Mouse (Mus musculus): ENCODE measurements around the gene F2. TPM values are rescaled to one million over a fixed set of nuclear protein-coding genes. Genes with fewer than 3 reads are reported as not detected.

Gene F2
- total RNA-seq (2021): under 1 TPM in 1 of 2 experiments, not detected in 1; 0.83 TPM
- long read RNA-seq, experiment 1: 0 reads
- long read RNA-seq, experiment 2: 0 reads

- no peak for DNase-seq (ENCODE audit: low spot score)
Measured at GRCm38 (mm10) chr2:91636229-91636628, at the start of gene F2. F2 (minus strand) TSS chr2:91636414.

- DNase-seq (ENCODE audit: low spot score): no peak
Measured at GRCm38 (mm10) chr2:91683919-91684318, 47.7 kb upstream of the F2 start.

- DNase-seq (ENCODE audit: low spot score): peak; percentile 59
Measured at GRCm38 (mm10) chr2:91682850-91683249, 46.6 kb upstream of the F2 start.

DNA sequence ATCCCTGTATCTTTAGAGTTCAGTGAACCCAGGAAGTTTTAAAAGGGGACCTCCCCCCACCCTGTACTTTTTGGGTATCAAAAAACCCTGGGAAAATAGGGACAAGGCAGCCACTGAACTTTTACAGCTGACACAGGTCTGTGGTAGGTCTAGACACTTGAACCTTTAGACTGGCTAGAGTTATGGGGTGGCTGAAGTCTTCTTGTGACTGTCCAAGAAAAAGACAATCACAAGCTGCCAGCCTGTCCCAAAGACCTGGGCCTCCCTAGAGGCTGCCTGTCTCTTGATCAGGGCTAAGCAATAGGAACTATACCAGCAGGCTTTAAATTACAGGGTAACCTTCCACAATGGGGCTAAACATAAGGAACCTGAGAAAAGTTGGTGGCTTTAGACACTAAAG is 40.7 kb upstream of the F2 start:
- DNase-seq (ENCODE audit: low spot score): no peak

- no peak for DNase-seq (ENCODE audit: low spot score)
Measured at GRCm38 (mm10) chr2:91676420-91676819, 40.2 kb upstream of the F2 start.

DNA sequence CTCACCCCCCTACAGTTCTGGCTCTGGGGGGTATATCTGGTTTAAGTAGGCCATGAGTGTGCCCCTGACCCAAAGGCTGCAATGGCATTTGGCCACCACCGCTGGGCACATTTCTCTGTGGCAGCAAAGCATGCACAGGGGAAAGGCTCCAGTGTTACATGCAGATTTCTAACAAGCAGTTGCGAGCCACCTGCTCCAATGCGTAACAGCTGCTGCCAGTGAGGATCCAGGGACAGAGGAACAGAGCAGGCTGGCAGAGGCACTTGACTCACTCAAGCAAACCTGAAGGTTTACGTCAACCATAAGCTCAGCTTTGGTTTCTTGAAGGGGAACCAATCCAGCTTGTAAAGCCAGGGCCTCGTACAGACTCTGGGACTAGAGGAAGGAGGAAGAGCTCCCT is 38.7 kb upstream of the F2 start:
- no peak for DNase-seq (ENCODE audit: low spot score)

DNA sequence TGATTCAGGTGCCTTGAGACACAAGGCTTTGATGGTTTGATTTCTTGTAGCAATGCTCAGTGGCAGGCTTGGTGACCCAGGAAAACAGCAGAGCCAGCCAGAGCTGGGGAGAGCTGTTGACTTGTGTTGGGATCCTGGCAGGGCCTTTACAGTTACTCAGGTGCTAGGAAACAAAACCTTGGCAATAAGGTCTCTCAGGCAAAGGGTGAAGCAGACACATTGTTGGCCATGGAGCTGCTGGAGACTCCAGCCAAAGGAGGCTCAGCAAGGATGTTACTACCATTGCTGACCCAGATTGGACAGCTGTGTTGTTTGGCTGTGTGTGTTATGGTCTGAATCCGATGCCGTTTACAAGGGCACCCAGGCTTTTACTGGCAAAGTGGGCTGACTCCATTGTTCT is 37.4 kb upstream of the F2 start:
- no peak for DNase-seq (ENCODE audit: low spot score)

DNA sequence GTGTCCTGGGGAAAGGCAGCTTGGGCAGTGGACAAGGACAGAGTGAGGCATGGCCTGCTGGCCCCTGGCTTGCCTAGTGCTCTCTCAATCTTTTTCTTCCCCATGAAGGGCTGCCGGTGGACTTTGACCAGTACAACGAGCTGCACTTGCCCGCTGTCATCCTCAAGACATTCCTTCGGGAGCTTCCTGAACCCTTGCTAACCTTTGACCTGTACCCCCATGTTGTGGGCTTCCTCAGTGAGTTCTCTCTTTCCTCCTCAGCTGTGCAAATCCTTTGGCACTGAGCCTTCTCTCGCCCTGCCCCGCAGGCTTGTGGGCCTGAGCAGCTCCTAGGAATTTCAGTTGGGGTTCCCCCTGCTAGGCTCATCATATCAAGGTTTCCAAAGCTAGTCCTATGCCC is 33.8 kb upstream of the F2 start:
- DNase-seq (ENCODE audit: low spot score): no peak

GRCm38 (mm10) chr2:91669326-91669725 is 33.1 kb upstream of the F2 start:
- no peak for DNase-seq (ENCODE audit: low spot score)

DNA sequence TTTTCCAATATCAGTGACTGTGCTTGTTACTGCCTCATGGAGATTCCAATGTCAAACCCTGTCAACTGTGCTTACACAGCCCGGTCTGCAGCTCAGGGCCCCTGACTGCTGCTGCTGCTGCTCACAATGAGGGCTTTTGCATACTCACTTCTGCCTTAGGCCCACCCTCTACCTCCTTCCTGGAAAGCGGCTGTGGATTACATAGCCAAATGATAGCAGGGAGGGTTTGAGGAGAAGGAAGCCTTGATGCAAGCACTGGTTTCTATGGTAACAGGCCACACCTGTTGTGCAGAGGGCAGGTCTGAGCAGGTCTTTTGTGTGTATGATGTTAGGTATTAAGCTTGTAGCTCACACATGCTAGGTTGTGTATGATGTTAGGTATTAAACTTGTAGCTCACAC is 31.5 kb upstream of the F2 start:
- no peak for DNase-seq (ENCODE audit: low spot score)

- no peak for DNase-seq (ENCODE audit: low spot score)
Measured at GRCm38 (mm10) chr2:91666386-91666910, 30.2 kb upstream of the F2 start.

GRCm38 (mm10) chr2:91664780-91665179 is 28.6 kb upstream of the F2 start:
- DNase-seq (ENCODE audit: low spot score): no peak

DNA sequence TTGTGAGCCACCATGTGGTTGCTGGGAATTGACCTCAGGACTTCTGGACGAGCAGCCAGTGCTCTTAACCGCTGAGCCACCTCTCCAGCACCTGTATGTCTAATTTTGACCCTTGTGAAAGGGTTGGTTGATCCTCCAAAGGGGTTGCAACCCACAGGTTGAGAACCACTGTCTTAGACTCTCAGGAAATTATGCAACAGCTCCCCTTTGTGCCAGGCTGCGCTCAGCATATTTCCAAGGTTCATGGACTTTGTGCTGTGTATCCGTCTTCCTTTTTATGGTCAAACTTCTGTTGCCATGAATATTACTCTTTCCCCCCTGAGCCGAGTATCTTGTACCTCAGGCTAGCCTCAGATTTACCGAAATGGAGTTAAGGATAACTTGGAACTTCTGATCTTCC is 24.8 kb upstream of the F2 start:
- DNase-seq (ENCODE audit: low spot score): no peak

GRCm38 (mm10) chr2:91659657-91660056 is 23.4 kb upstream of the F2 start:
- DNase-seq (ENCODE audit: low spot score): no peak

DNA sequence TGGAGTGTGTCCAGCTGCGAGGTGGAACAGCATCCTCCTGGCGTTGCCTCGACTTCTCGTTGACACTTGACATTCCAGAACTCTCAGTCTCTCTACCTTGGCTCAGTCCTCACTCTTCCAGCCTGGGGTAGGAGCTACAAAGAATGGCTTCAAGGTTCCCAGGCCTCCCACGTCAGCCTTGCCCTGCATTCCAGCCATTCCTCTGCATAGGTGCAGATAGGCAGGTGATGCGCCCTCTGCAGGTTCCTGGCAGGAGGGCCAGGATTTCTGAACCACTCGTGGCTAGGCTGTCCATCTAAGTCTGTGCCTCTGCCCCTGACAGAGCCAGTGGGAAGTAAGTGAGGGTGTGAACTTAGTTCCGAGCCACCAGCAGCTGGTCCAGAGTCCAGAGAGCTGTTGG is 20.6 kb upstream of the F2 start:
- no peak for DNase-seq (ENCODE audit: low spot score)

GRCm38 (mm10) chr2:91655827-91656226 is 19.6 kb upstream of the F2 start:
- no peak for DNase-seq (ENCODE audit: low spot score)

GRCm38 (mm10) chr2:91655388-91655787 is 19.2 kb upstream of the F2 start:
- DNase-seq (ENCODE audit: low spot score): no peak

GRCm38 (mm10) chr2:91652863-91653262 is 16.6 kb upstream of the F2 start:
- DNase-seq (ENCODE audit: low spot score): no peak

GRCm38 (mm10) chr2:91651458-91652258 is 15.4 kb upstream of the F2 start:
- no peak for DNase-seq (ENCODE audit: low spot score)

DNA sequence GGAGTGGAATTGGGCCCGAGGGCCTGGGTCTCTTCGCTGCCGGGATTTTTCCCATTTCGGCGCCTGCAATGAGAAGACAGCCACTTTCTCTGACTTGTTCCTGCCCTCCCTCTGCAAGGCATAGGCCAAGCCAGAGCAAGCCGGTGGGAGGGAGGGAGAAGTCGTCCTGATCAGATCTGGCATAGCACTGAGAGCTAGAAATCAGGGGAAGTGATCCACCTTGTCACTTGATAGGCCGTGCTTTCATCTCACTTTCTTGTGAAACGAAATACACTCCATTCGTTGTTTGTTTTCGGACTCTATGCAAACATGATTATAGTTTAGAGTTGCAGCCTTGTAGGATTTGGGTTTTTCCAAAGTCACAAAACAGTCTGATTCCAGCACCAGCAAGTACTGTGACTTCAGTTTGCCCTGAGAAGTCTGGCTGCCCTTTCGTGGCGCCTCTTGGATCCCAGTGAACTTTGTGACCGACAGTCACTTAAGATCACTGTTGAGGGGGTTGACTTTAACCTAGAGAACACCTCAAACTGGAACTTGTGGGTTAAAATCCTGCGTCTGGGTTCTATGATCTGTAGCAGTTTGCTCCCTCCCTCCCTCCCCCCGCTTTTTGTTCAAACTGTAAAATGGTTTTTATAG is 14.3 kb upstream of the F2 start:
- no peak for DNase-seq (ENCODE audit: low spot score)

GRCm38 (mm10) chr2:91649553-91650359 is 13.5 kb upstream of the F2 start, which contains the start of the genes Zfp408 and Arhgap1:
Zfp408 (minus strand) TSS chr2:91649791.
Arhgap1 (plus strand) TSS chr2:91649860.
- DNase-seq (ENCODE audit: low spot score): peak; percentile 97

GRCm38 (mm10) chr2:91649152-91649551 is 12.9 kb upstream of the F2 start:
- no peak for DNase-seq (ENCODE audit: low spot score)

Measured in gastrocnemius, adult 18-20 months (tissue).